Mouse (Mus musculus): ENCODE measurements around the gene Ano7.

GRCm38 (mm10) chr1:93379117-93379516, 5.4 kb downstream of the Ano7 start:
- TF ChIP-seq CTCF (IDR thresholded peaks at IDR 0.05; ENCODE audit: low read depth) (no peak), EP300 (IDR thresholded peaks at IDR 0.05; ENCODE audit: low read depth) (no peak)

All from heart, postnatal 0 days (tissue).